9 mouse cellular contexts compared by ENCODE assay signal in the genomic region with DNA sequence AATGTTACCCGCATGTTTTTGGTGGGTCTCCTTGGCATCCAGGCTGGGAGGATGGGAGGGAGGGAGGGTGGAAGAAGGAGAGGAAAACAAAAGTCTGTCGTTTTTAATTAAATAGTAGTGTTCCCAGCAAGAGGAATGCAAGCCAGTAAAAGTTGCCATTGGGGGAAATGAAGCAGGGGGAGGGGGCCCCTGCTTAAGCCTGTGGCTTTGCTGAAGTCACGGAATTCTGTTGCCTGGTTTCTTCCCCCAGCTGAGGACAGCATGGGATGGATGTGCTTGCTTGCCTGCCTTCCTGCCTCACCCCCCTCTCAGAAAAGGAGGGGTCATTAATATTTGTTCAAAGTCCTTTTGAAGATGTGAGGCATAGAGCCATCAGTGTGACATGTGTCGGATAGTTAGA. TPM values are rescaled to one million over a fixed set of nuclear protein-coding genes. Genes with fewer than 3 reads are reported as not detected.
DNase-seq lines count a peak whose midpoint lies in the region; ATAC-seq lines count a peak whose summit lies in the region.
"Had no signal": no experiment of that assay in that cellular context is flagged by ENCODE, and none has a peak within 500 bp of the region (broad histone marks: within the 10 kb centered on the region; RNA-seq: fewer than 3 reads in every experiment).

No protein-coding gene starts in this region.

- peaks cover 47% of the 10 kb centered on the region for H3K4me1 ChIP-seq in heart, embryonic 13.5 days
- peaks cover 65% of the 10 kb centered on the region for H3K4me1 ChIP-seq in hindbrain, embryonic 12.5 days
- peaks cover 54% of the 10 kb centered on the region for H3K4me1 ChIP-seq in midbrain, embryonic 12.5 days

- ATAC-seq in heart, embryonic 13.5 days (ENCODE audit: extremely low read depth, insufficient number of reproducible peaks, low FRiP score, low TSS enrichment) = no peak
- ATAC-seq in hindbrain, embryonic 12.5 days (ENCODE audit: low FRiP score) = no peak
- ATAC-seq in midbrain, embryonic 12.5 days (ENCODE audit: low FRiP score, low read depth) = no peak

- 0 out of 2 replicates have a peak overlapping the region, but pooled peaks have one; percentile 14 for H3K9ac ChIP-seq in heart, embryonic 13.5 days
- H3K9ac ChIP-seq in hindbrain, embryonic 12.5 days = peak overlapping the region; percentile 10; the same call in 1 of the 2 replicates
- peak overlapping the region; percentile 28; the same call in 1 of the 2 replicates for H3K9ac ChIP-seq in midbrain, embryonic 12.5 days (replicated peaks)

- no peak overlapping the region for H3K27ac ChIP-seq in heart, embryonic 13.5 days (replicated peaks)
- H3K27ac ChIP-seq in hindbrain, embryonic 12.5 days = peak overlapping the region; percentile 1; the same call in 1 of the 2 replicates
- no peak overlapping the region for H3K27ac ChIP-seq in midbrain, embryonic 12.5 days (replicated peaks)

- 34% methylated on average over 4 of the region's 4 CpGs for WGBS in heart, embryonic 13.5 days
- WGBS in hindbrain, embryonic 12.5 days = 4% methylated on average over 4 of the region's 4 CpGs
- WGBS in midbrain, embryonic 12.5 days = 9% methylated on average over 4 of the region's 4 CpGs

- H3K9me3 ChIP-seq in heart, embryonic 13.5 days = no peaks in the 10 kb centered on the region
- no peaks in the 10 kb centered on the region for H3K9me3 ChIP-seq in hindbrain, embryonic 12.5 days (replicated peaks)
- no peaks in the 10 kb centered on the region for H3K9me3 ChIP-seq in midbrain, embryonic 12.5 days

- DNase-seq in heart, adult 8-10 months (ENCODE audit: low spot score) = no peak
- DNase-seq in embryo, embryonic 9.5 days (ENCODE audit: extremely low spot score) = peak; percentile 45
- DNase-seq in gastrocnemius, adult 8-10 months (ENCODE audit: low spot score in 2 of 2) = no peak
- DNase-seq in thymus, adult 18-20 months = no peak
- no peak for DNase-seq in spleen, adult 12 weeks (ENCODE audit: low spot score)
- DNase-seq: heart, postnatal 10 days had no signal

- no peak overlapping the region for H3K4me3 ChIP-seq in heart, embryonic 13.5 days
- peak overlapping the region; percentile 88 for H3K4me3 ChIP-seq in hindbrain, embryonic 12.5 days
- peak overlapping the region; percentile 15; the same call in 1 of the 2 replicates for H3K4me3 ChIP-seq in midbrain, embryonic 12.5 days

- H3K4me2 ChIP-seq in heart, embryonic 13.5 days = peak overlapping the region; percentile 99
- H3K4me2 ChIP-seq in hindbrain, embryonic 12.5 days (replicated peaks) = peak overlapping the region; percentile 93
- peak overlapping the region; percentile 95 for H3K4me2 ChIP-seq in midbrain, embryonic 12.5 days (replicated peaks)

- H3K36me3 ChIP-seq in heart, embryonic 13.5 days = 0 out of 2 replicates have a peak, but pooled peaks cover 5% of the 10 kb centered on the region
- H3K36me3 ChIP-seq in hindbrain, embryonic 12.5 days = 0 out of 2 replicates have a peak, but pooled peaks cover 5% of the 10 kb centered on the region
- peaks cover 10% of the 10 kb centered on the region; the same call in 1 of the 2 replicates for H3K36me3 ChIP-seq in midbrain, embryonic 12.5 days

- H3K27me3 ChIP-seq in heart, embryonic 13.5 days (replicated peaks) = peaks cover 23% of the 10 kb centered on the region
- peaks cover 8% of the 10 kb centered on the region; the same call in 1 of the 2 replicates for H3K27me3 ChIP-seq in hindbrain, embryonic 12.5 days
- H3K27me3 ChIP-seq in midbrain, embryonic 12.5 days = peaks cover 26% of the 10 kb centered on the region

RNA-seq across cellular contexts. Expression of a gene that starts 3.0 kb away (rescaled TPM):
- polyA plus RNA-seq in heart, embryonic 13.5 days (2015; fragmentation: Nextera tagmentation; extraction: Ambion mirVana) = 16.1 and 18.6 TPM in 2 replicates
- 1 to 10 TPM; 1.8 to 2.3 (median 2.0) TPM for total RNA-seq in heart, adult 8-10 months (2022)
- 106 and 111 TPM in 2 replicates for polyA plus RNA-seq in hindbrain, embryonic 12.5 days (2016; fragmentation: Nextera tagmentation; extraction: Ambion mirVana)
- 90.6 and 100 TPM in 2 replicates for polyA plus RNA-seq in midbrain, embryonic 12.5 days (2016; fragmentation: Nextera tagmentation; extraction: Ambion mirVana)
- 1 to 10 TPM in 3 of 4 experiments, under 1 TPM in 1; 0.97 to 1.5 (median 1.4) TPM for total RNA-seq in gastrocnemius, adult 8-10 months (2022)
